Mouse (Mus musculus): ENCODE measurements around the gene Def8. TPM values are rescaled to one million over a fixed set of nuclear protein-coding genes. Genes with fewer than 3 reads are reported as not detected.
A peak's percentile ranks its signal among the peaks of the same experiment; 100 is the strongest.

Gene Def8
- polyA plus RNA-seq, 1 experiment: 87.1 TPM

DNA sequence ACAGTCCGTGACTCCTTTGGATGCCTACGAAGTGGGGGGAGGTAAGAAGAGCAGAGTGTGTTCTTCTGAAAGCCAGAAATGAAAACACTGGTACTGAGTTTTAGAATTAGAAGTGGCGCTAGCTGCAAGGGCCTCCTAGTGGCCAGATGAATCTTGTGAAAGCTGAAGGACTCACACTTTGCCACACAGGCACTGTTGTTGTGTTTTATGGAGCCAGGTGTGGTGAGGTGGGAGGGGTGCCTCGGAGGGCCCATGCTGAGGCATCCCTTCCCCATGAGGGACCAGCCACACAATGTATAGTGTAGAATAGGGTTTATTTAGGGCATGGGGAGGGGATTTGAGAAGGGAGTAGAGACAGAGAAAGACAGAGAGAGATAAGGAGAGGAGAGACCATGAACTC, 74.4 kb downstream of the Def8 start:
- H3K4me3 ChIP-seq (ENCODE audit: insufficient read depth, low read depth, low read length): no peak overlapping the region
- 92% methylated on average over 4 of the region's 4 CpGs for WGBS
- H3K27ac ChIP-seq (ENCODE audit: insufficient read depth, low read depth, low read length): no peak overlapping the region
- no peak for TF ChIP-seq CTCF (conservative IDR thresholded peaks at IDR 0.05; ENCODE audit: insufficient read depth, insufficient read length, low read depth, low read length)
- no peak for TF ChIP-seq POLR2A (IDR thresholded peaks at IDR 0.05; ENCODE audit: low read depth, low read length)
- no peak for DNase-seq
- peaks cover 9% of the 10 kb centered on the region for H3K36me3 ChIP-seq (ENCODE audit: control insufficient read depth, insufficient read depth, low read length)
- no peaks in the 10 kb centered on the region for H3K4me1 ChIP-seq (ENCODE audit: control insufficient read depth, insufficient read depth, low read length)
- H3K27me3 ChIP-seq (replicated peaks; ENCODE audit: control insufficient read depth, insufficient read depth, low read length): no peaks in the 10 kb centered on the region

DNA sequence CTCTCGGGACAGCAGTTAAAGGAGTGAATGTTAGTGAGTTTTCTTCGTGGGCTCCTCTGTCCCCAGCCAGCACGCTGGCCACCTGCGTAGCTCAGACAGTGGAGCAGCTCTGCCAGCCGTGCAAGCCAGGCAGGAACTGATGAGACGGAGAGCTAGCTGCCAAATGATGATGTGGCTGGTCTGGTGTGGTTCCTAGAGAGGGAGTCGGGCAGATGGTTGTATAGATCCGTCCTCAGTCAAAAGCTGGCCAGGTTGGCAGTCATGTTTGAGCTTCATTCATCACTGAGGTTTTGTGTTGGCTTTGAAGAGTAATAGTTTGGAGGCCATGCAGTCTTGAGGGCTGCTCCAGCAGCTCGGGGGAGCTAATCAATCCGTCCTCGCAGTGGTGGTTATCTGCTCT, 75.6 kb downstream of the Def8 start:
- WGBS: 87% methylated on average over 11 of the region's 11 CpGs
- peaks cover 6% of the 10 kb centered on the region for H3K36me3 ChIP-seq (ENCODE audit: control insufficient read depth, insufficient read depth, low read length)

DNA sequence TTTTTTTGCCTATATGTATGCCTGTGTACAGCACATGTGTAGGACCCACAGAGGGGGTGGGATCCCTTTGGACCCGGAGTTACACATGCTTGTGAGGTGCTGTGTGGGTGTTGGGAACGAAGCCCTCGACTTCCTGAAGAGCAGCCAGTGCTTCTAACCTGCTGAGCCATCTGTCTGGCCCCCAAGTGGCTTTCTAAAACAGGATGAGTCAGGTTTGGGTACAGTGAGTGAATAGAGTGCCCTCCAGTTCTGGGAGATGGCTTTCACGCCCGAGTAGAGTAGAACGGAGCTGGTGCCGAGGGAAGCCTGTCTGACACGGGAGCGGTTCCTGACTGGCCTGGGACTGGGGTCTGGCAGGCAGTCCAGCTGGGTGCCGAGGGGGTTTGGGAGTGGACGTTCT, 76.2 kb downstream of the Def8 start:
- Histone ChIP-seq H3K36me3 (ENCODE audit: control insufficient read depth, insufficient read depth, low read length) (peaks cover 6% of the 10 kb centered on the region), H3K4me3 (ENCODE audit: insufficient read depth, low read depth, low read length) (no peak overlapping the region), H3K27ac (ENCODE audit: insufficient read depth, low read depth, low read length) (no peak overlapping the region), H3K27me3 (replicated peaks; ENCODE audit: control insufficient read depth, insufficient read depth, low read length) (no peaks in the 10 kb centered on the region), H3K4me1 (ENCODE audit: control insufficient read depth, insufficient read depth, low read length) (no peaks in the 10 kb centered on the region)
- WGBS: 90% methylated on average over 11 of the region's 11 CpGs
- TF ChIP-seq POLR2A (IDR thresholded peaks at IDR 0.05; ENCODE audit: low read depth, low read length): no peak
- no peak for TF ChIP-seq CTCF (conservative IDR thresholded peaks at IDR 0.05; ENCODE audit: insufficient read depth, insufficient read length, low read depth, low read length)
- no peak for DNase-seq

More for the DNA sequence above, 75.6 kb downstream of the Def8 start:
- H3K4me1 ChIP-seq (ENCODE audit: control insufficient read depth, insufficient read depth, low read length): no peaks in the 10 kb centered on the region
- DNase-seq: no peak
- H3K27ac ChIP-seq (ENCODE audit: insufficient read depth, low read depth, low read length): no peak overlapping the region
- H3K27me3 ChIP-seq (replicated peaks; ENCODE audit: control insufficient read depth, insufficient read depth, low read length): no peaks in the 10 kb centered on the region
- H3K4me3 ChIP-seq (ENCODE audit: insufficient read depth, low read depth, low read length): no peak overlapping the region
- TF ChIP-seq CTCF (conservative IDR thresholded peaks at IDR 0.05; ENCODE audit: insufficient read depth, insufficient read length, low read depth, low read length) (no peak), POLR2A (IDR thresholded peaks at IDR 0.05; ENCODE audit: low read depth, low read length) (no peak)

DNA sequence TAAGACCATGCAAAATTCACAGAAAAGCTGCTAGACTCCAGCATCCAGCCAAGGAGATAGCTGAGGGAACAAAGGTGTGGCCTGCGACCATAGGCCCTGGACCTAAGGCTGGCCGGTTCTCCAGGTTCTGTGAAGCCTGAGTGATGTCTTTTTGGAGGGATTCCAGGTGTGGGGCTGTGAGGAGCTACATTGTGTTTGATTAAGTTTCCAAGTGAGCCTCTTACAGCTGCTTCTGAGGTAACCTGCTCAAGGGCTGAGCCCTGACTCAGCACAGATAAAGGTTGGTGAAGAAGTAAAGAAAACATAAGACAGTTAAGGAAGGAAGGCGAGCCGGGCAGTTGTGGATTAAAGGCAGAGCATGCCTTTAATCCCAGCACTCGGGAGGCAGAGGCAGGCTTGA, 78.9 kb downstream of the Def8 start:
- WGBS: 95% methylated on average over 5 of the region's 5 CpGs
- Histone ChIP-seq H3K36me3 (ENCODE audit: control insufficient read depth, insufficient read depth, low read length) (no peaks in the 10 kb centered on the region; the same call in 1 of the 2 replicates), H3K27me3 (replicated peaks; ENCODE audit: control insufficient read depth, insufficient read depth, low read length) (no peaks in the 10 kb centered on the region), H3K27ac (ENCODE audit: insufficient read depth, low read depth, low read length) (no peak overlapping the region), H3K4me1 (ENCODE audit: control insufficient read depth, insufficient read depth, low read length) (no peaks in the 10 kb centered on the region), H3K4me3 (ENCODE audit: insufficient read depth, low read depth, low read length) (no peak overlapping the region)
- DNase-seq: no peak
- no peak for TF ChIP-seq CTCF (conservative IDR thresholded peaks at IDR 0.05; ENCODE audit: insufficient read depth, insufficient read length, low read depth, low read length)
- no peak for TF ChIP-seq POLR2A (IDR thresholded peaks at IDR 0.05; ENCODE audit: low read depth, low read length)

DNA sequence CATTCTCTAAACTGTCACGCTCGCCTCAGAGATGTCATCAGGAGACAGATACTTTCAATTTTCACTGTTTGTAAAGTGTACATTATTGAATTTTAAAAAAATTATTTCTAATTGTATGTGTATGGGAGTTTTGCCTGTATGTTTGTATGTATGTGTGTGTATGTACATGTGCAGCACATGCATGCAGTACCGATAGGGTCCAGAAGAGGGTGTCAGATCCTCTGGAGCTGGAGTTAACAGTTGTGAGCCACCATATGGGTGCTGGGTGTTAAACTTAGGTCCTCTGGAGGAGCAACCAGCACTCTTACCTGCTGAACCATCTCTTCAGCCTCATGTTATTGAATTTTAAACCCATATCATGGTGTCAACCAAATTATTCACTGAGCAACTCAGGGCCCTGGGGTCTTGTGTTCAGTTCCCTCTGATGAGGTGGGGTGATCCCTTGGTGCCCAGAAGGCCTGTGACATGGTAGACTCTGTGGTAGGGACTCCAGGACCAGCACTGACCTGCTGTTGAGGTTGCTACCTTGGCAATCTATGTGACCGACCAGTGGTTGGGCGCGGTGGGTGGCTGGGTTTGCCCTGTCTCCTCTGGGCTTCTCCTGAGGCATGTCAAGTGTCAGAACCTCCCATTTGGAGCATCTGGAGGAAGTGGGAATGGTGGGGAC, 80.6 kb downstream of the Def8 start:
- Histone ChIP-seq H3K36me3 (ENCODE audit: control insufficient read depth, insufficient read depth, low read length) (no peaks in the 10 kb centered on the region; the same call in 1 of the 2 replicates), H3K4me1 (ENCODE audit: control insufficient read depth, insufficient read depth, low read length) (no peaks in the 10 kb centered on the region), H3K27me3 (replicated peaks; ENCODE audit: control insufficient read depth, insufficient read depth, low read length) (no peaks in the 10 kb centered on the region), H3K4me3 (ENCODE audit: insufficient read depth, low read depth, low read length) (no peak overlapping the region), H3K27ac (ENCODE audit: insufficient read depth, low read depth, low read length) (no peak overlapping the region)
- TF ChIP-seq POLR2A (IDR thresholded peaks at IDR 0.05; ENCODE audit: low read depth, low read length) (no peak), CTCF (conservative IDR thresholded peaks at IDR 0.05; ENCODE audit: insufficient read depth, insufficient read length, low read depth, low read length) (peak; percentile 8; the same call in 1 of the 2 replicates)
- 98% methylated on average over 6 of the region's 6 CpGs for WGBS
- no peak for DNase-seq

DNA sequence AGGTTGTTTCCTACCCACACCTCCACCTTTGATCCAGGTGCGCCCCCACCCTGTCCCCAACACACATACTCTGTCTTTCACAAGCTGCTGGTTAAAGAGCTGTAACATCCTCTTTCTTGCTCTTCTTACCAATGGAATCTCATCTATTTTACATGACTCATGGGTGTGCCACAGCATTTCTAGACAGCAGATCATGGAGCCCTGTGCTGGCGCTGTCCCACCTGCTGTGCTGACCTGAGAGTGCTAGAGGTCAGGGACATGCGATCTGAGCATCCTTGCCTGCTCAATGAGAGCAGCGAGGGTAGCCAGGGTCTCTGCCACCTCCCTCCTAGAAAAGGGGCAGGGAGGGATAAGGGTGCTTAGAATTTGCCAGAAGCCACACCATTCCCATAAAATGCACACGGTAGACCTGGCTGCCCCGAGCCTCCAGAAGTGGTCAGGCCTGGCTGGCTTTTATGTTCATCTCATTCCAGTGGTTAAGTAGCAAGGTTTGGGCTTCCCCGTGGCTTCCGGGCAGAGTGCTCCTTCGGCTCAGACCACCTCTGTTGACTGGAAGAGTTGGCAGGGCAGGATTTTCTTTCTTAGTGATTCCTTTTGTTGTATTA, 81.4 kb downstream of the Def8 start:
- 49% methylated on average over 9 of the region's 9 CpGs for WGBS
- Histone ChIP-seq H3K27me3 (replicated peaks; ENCODE audit: control insufficient read depth, insufficient read depth, low read length) (no peaks in the 10 kb centered on the region), H3K4me3 (ENCODE audit: insufficient read depth, low read depth, low read length) (no peak overlapping the region), H3K4me1 (ENCODE audit: control insufficient read depth, insufficient read depth, low read length) (no peaks in the 10 kb centered on the region), H3K27ac (ENCODE audit: insufficient read depth, low read depth, low read length) (no peak overlapping the region), H3K36me3 (ENCODE audit: control insufficient read depth, insufficient read depth, low read length) (no peaks in the 10 kb centered on the region; the same call in 1 of the 2 replicates)
- TF ChIP-seq CTCF (conservative IDR thresholded peaks at IDR 0.05; ENCODE audit: insufficient read depth, insufficient read length, low read depth, low read length): no peak
- no peak for TF ChIP-seq POLR2A (IDR thresholded peaks at IDR 0.05; ENCODE audit: low read depth, low read length)
- no peak for DNase-seq

DNA sequence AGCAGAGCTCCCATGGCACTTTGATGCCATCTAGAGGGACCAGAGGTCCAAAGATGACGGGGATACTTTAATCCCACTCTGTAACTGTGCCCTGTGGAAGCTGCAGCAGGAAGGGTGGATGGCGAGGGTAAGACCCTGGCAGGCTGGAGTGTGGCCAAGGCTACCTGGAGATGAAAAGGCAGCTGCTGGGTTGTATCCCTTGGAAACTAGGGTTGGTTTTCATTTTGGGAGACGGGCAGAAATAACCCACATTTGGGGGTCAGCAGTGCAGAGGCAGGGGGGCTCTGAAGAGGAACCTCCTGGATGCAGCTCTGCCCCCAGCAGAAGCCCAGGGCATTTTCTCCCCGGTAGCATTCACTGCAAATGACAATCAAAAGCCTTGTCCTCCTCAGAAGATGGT, 81.9 kb downstream of the Def8 start:
- DNase-seq: no peak
- Histone ChIP-seq H3K36me3 (ENCODE audit: control insufficient read depth, insufficient read depth, low read length) (no peaks in the 10 kb centered on the region; the same call in 1 of the 2 replicates), H3K27ac (ENCODE audit: insufficient read depth, low read depth, low read length) (no peak overlapping the region), H3K4me3 (ENCODE audit: insufficient read depth, low read depth, low read length) (no peak overlapping the region), H3K4me1 (ENCODE audit: control insufficient read depth, insufficient read depth, low read length) (no peaks in the 10 kb centered on the region), H3K27me3 (replicated peaks; ENCODE audit: control insufficient read depth, insufficient read depth, low read length) (no peaks in the 10 kb centered on the region)
- no peak for TF ChIP-seq POLR2A (IDR thresholded peaks at IDR 0.05; ENCODE audit: low read depth, low read length)
- no peak for TF ChIP-seq CTCF (conservative IDR thresholded peaks at IDR 0.05; ENCODE audit: insufficient read depth, insufficient read length, low read depth, low read length)
- 70% methylated on average over 4 of the region's 4 CpGs for WGBS
